Mouse (Mus musculus) Patski (cell line): ENCODE data around the gene Dnase2a. TPM values are rescaled to one million over a fixed set of nuclear protein-coding genes. Genes with fewer than 3 reads are reported as not detected.
A peak's percentile ranks its signal among the peaks of the same experiment; 100 is the strongest.

Source experiments
- ATAC-seq: fragments of 100-300 bp; one replicate; pipeline ENCODE4 v1.8.0; 2021
- CTCF ChIA-PET: fragments of 350-600 bp; sonication (Branson Sonifier 250); formaldehyde crosslinking; loops from one replicate; lab custom pipeline; 2022; ENCODE audit warnings: inconsistent platforms; lab: Charles Lee
- POLR2A ChIA-PET: fragments of 350-600 bp; sonication (Branson Sonifier 250); formaldehyde crosslinking; loops from one replicate; lab custom pipeline; 2022; ENCODE audit warnings: antibody characterized with exemption, inconsistent platforms; lab: Charles Lee
- DNase-seq: peaks from one replicate; pipeline ENCODE4 v3.0.0-alpha.2; 2011; ENCODE audit warnings: low read depth, low spot score
- H3K27me3 ChIP-seq: fragments of 371-371 bp; one replicate; pipeline ENCODE4 v1.5.1; 2021
- CTCF ChIP-seq: fragments of 100-300 bp; IDR thresholded peaks from one replicate; pipeline ENCODE4 v1.5.1; 2021
- in situ Hi-C: fragments of 300-500 bp; cut with MboI; formaldehyde crosslinking; loops from 3 replicates; pipeline ENCODE4 v1.11.1; 2018; ENCODE audit warnings: low pct_unique_long_range_greater_than_20kb, mixed read lengths
- polyA plus RNA-seq: library from polyadenylated mRNA; unstranded; gene quantifications from one replicate; pipeline ENCODE4 v1.2.3, GENCODE M21; 2021

Gene Dnase2a
- 25.9 TPM for polyA plus RNA-seq

DNA sequence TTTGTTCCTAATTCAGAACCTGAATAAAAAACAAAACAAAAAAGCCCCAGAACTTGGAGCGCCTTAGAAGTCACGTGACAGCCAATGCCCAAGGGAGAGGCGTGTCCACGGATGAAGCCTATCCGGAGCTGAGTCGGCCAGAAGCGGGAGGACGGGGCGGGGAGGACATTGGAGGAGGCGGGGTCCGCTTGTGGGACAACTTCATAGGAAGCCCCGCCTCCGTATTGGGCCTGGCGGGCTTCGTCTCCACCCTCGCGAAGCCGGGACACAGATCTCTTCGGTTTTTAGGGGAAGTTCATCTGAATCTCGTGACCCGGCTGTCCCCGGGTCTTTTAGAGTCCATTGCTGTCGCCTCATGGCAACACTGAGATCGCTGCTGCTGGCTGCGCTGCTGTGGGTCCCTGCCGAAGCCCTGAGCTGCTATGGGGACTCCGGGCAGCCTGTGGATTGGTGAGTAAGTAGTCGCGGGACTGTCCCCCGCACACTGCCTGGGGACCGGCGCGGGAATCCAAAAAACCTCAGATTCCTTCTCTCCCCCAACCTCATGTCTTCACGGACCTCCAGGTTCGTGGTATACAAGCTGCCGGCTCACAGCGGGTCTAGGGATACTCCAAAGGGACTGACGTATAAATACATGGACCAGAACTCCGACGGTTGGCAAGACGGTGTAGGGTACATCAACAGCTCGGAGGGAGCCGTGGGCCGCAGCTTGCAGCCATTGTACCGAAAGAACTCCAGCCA is at the start of gene Dnase2a:
Dnase2a (plus strand) TSS at position 140 of the 741 bp plus-strand sequence.
- ATAC-seq (peak; percentile 85), DNase-seq (peak; percentile 60)
- in situ Hi-C loops, result no loop called here
- TF ChIP-seq CTCF, result no peak
- POLR2A ChIA-PET, result no interaction called here
- CTCF ChIA-PET, result interaction anchor here (1.1 to 1.4 kb wide), 2 partner anchors 15 to 81 kb away, joined by 4 to 5 read pairs; partner anchors contain the start of gene Gcdh
- no peaks in the 10 kb centered on the region for H3K27me3 ChIP-seq

DNA sequence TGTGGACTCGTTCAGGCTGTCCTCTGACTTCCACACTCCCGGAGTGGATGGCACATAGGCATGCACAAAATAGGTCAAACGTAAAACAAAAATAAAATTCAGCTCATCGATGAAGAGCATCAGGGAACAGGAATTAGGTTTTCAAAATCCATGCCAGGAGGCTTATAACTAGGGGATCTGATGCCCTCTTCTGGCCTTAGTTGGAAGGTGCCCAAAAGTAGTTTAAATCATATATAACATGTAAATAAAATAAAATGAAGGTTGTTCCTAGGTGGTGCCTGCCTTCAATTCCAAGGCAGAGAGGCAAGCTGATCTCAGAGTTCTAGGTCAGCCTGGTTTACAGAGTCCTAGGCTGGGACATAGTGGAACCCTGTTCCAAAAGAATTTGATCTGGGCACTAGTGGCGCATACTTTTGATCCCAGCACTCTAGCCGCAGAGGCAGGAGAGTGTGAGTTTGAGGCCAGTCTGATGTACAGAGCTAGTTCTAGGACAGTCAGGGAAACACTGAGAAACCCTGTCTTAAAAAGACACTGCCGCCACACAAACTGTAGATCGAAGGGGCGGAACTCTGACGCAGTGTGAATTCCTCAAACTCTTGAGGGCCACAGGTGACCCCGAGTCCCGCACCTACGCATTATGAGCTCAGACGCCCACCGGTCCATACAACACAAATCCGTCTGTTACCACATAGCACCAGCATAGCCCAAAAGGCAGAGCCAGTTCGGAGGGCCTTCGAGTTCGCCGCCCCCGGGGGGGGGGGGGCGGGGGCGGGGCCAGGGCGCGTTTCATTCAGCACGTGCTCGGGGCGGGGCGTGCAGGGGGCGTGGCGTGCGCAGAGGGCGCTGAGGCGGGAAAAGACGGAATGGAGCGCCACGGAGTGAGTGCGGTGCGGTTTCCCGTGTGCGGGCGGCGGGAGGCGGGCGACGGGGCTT is 36.7 kb upstream of the Dnase2a start, which contains the start of gene Syce2:
Syce2 (plus strand) TSS at position 736 of the 933 bp plus-strand sequence.
- in situ Hi-C loops, result no loop called here
- no peaks in the 10 kb centered on the region for H3K27me3 ChIP-seq
- POLR2A ChIA-PET, result no interaction called here
- no peak for TF ChIP-seq CTCF
- DNase-seq, result no peak
- CTCF ChIA-PET, result interaction anchor here (0.8 to 1.7 kb wide), 5 partner anchors 11 to 32 kb away, joined by 3 to 7 read pairs (median 4); partner anchors contain the start of gene Calr
- ATAC-seq, result peak; percentile 10

DNA sequence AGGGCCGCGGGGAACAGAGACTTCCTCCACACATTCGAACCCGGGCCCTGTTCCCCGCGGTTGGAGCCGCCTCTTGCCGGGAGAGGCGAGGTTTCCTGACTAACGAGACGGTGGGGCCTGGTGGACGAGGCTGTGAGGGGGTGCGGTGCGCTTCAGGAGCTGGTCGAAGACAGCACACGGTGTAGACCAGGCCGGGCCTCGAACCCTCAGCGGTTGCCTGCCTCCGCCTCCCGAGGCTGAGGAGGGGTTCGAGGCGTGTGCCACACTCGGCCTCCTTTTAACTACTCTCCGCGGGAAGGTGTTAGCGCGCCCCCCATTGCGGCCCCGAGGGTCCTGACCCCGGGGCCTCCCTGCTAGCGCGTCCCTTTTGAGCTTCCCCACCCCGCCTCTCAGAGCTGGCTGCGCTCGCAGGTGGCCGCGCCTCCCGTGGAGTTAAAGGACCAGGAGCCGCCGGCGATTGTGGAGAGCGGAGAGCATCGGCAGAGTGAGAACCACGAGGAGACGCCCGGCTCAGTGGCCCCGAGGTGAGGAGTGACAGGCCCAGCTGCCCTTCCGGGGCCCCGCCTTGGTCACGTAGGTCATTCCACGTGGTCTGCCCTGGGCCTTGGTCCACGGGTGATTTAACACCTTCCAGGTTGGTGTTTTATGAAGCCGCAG is 35.9 kb upstream of the Dnase2a start:
- DNase-seq (no peak), ATAC-seq (peak; percentile 24)
- POLR2A ChIA-PET, result no interaction called here
- CTCF ChIA-PET, result interaction anchor here (0.8 to 1.7 kb wide), 2 partner anchors 10 to 31 kb away, joined by 3 to 7 read pairs; no protein-coding TSS in a partner anchor
- in situ Hi-C loops, result no loop called here
- no peak for TF ChIP-seq CTCF
- H3K27me3 ChIP-seq, result no peaks in the 10 kb centered on the region

DNA sequence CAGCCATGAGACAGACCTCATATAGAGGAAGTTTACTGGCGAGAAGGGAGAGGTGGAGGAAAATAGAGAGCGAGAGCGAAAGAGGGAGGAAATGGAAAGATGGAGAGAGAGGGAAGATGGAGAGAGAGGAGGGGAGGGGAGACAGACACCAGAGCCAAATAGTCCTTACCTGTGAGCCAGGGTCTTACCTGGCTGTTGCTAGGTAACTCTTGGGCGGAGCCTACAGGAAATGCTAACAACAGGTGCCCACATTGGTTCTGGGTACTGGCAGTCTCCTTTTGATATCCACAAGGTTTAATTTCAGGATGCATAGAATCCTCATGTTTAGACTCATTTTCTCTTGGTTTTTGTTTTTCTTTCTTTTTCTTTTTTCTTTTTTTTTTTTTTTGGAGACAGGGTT is 35.3 kb upstream of the Dnase2a start:
- DNase-seq, result no peak
- ChIA-PET POLR2A (no interaction called here), CTCF (no interaction called here)
- no peak for TF ChIP-seq CTCF
- ATAC-seq, result no peak
- in situ Hi-C loops, result no loop called here
- no peaks in the 10 kb centered on the region for H3K27me3 ChIP-seq

DNA sequence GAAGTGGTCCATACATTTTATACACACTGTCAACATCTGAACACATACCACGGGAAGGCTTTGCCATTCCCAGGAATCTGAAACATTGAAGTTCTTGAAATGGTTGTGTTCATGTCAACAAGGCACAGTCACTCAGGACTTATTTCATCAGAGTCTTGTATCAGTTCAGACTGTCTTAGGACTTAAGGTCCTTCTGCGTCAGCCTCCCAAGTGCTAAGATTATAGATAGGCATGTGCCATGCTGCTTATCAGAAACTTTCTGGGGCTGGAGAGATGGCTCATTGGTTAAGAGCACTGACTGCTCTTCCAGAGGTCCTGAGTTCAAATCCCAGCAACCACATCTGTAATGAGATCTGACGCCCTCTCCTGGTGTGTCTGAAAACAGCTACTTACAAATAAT is 34.0 kb upstream of the Dnase2a start:
- ChIA-PET POLR2A (interaction anchor here (1.3 kb wide), 1 partner anchor 28 kb away, joined by 4 read pairs; no protein-coding TSS in a partner anchor), CTCF (interaction anchor here (1.3 to 1.4 kb wide), 4 partner anchors 9 to 18 kb away, joined by 3 to 4 read pairs (median 4); no protein-coding TSS in a partner anchor)
- no peak for DNase-seq
- H3K27me3 ChIP-seq, result no peaks in the 10 kb centered on the region
- no peak for ATAC-seq
- no peak for TF ChIP-seq CTCF
- in situ Hi-C loops, result no loop called here

DNA sequence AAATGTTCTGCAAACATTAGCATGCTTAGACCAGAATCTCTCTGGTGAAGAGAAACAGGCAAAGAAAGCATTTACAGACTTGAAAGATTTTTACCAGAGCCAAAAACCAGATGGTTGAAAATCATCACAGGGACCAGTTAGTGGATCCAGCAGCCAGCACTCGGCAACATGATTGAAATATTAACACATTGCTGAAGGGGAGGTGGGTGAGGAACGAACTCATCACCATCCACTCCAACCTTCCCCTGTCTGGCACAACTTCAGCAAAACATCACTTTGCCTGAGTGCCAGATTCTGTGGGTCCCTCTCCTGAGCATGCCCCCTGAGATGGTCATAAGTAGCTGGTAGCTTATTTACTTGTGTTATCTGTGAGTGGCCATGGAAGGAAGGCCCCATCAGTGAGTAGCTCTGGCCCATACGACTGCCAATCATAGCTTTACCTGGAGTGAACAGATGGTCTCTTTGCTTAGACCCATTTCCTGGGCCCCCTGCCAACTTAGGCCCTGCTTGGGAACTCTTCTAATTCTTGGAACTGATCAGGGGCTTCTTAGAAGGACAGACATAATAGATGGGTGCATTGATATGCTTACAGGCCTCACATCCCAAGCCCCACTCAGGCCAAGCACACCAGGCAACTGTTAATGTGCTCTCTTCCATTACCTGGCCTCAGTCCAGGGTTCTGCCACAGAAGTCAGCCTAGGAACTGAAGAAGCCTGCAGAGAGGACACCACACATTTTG is 30.9 kb upstream of the Dnase2a start:
- in situ Hi-C loops, result no loop called here
- CTCF ChIA-PET, result interaction anchor here (1.9 to 4.1 kb wide), 2 partner anchors 9 to 25 kb away, joined by 4 to 19 read pairs; partner anchors contain the start of gene Klf1
- POLR2A ChIA-PET, result no interaction called here
- ATAC-seq, result no peak
- no peaks in the 10 kb centered on the region for H3K27me3 ChIP-seq
- DNase-seq, result no peak
- no peak for TF ChIP-seq CTCF

DNA sequence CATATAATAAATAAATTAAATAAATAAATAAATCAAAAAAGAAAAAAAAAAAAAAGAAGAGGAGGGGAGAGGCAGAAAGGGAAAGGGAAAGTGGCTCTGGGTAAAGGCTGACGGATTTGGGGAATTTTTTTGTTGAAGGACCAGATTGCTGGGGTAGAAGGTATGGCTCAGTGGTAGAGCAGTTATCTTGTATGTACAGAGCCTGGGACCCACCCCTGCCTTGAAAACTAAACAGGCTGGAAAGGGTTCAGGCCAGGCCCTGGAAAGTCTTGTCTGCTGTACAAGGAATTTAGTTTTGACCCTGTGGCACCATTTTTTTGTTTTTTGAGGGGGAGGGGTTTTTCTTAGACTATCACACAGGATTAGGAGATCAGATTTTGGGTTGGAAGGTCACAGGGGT is 29.4 kb upstream of the Dnase2a start:
- CTCF ChIA-PET, result interaction anchor here (4.1 kb wide), 1 partner anchor 23 kb away, joined by 19 read pairs; the partner anchor contains the start of gene Klf1
- no peak for DNase-seq
- POLR2A ChIA-PET, result no interaction called here
- in situ Hi-C loops, result no loop called here
- H3K27me3 ChIP-seq, result no peaks in the 10 kb centered on the region
- TF ChIP-seq CTCF, result no peak
- no peak for ATAC-seq

DNA sequence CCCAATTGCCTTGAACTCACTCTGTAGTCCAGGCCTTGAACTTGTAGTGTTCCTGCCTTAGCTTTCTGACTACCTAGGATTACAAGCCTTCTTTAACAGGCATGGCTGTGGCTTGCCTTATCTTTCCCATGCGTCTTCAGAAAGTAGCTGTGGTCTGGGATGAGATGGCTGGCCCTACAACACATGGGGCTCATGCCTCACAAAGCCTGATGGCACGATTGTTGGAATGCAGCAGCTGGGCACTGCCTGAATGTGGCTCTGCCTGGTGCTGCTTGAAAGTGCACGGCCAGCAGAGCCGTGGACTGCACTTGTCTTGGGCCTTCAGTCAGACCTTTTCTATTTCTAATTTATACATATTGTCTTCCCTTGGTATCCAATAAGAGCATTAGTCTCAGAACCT is 23.6 kb upstream of the Dnase2a start:
- ChIA-PET POLR2A (no interaction called here), CTCF (no interaction called here)
- H3K27me3 ChIP-seq, result no peaks in the 10 kb centered on the region
- in situ Hi-C loops, result no loop called here
- no peak for TF ChIP-seq CTCF
- no peak for ATAC-seq
- DNase-seq, result no peak

DNA sequence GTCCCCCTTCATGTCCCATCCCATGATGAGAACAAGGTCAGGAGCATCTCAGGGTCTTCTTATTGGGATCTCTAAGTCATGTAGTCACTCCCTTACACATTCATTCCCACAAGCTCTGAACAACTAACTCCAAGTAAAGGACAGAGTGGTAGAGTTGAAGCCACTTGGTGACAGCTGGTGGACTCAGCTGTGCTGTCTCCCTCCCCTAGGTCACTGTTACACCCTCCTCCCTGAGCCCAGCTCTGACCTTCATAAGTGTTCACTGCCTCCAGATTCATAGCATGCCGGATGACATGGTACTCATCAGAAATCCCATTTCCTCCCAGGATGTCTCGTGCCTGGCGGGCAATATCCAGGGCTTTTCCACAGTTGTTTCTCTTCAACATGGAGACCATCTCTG is 20.1 kb upstream of the Dnase2a start:
- ATAC-seq (no peak), DNase-seq (no peak)
- in situ Hi-C loops, result no loop called here
- ChIA-PET POLR2A (no interaction called here), CTCF (interaction anchor here (2.0 kb wide), 1 partner anchor 15 kb away, joined by 6 read pairs; no protein-coding TSS in a partner anchor)
- TF ChIP-seq CTCF, result no peak
- H3K27me3 ChIP-seq, result no peaks in the 10 kb centered on the region
